Mouse (Mus musculus) lung, embryonic 16.5 days (tissue): Measurements from ENCODE around the gene Mad1l1. TPM values are rescaled to one million over a fixed set of nuclear protein-coding genes. Genes with fewer than 3 reads are reported as not detected.
A peak's percentile ranks its signal among the peaks of the same experiment; 100 is the strongest.

Source experiments
- ATAC-seq: fragments of 200-750 bp; cut with Nextera tagmentation; 2 replicates; pipeline ENCODE4 v1.8.0; 2017; ENCODE audit warnings: low read depth, mild to moderate bottlenecking, moderate library complexity
- H3K27ac ChIP-seq: fragments of 300-500 bp; sonication (generic); 2 replicates; pipeline ENCODE4 v1.5.1; 2014; ENCODE audit warnings: mild to moderate bottlenecking, control low read depth, low read length
- H3K27me3 ChIP-seq: fragments of 300-500 bp; sonication (generic); 2 replicates; pipeline ENCODE4 v1.6.1; 2014; ENCODE audit warnings: low read depth, low read length, mixed read lengths; ENCODE audit not compliant: control insufficient read depth, insufficient read depth
- H3K36me3 ChIP-seq: fragments of 300-500 bp; sonication (generic); 2 replicates; pipeline ENCODE4 v1.6.1; 2014; ENCODE audit warnings: low read length; ENCODE audit not compliant: control insufficient read depth, insufficient read depth
- H3K4me1 ChIP-seq: fragments of 300-500 bp; sonication (generic); replicated peaks from 2 replicates; pipeline ENCODE4 v1.6.1; 2014; ENCODE audit warnings: low read length, mixed read lengths; ENCODE audit not compliant: control insufficient read depth, insufficient read depth
- H3K4me2 ChIP-seq: fragments of 300-500 bp; sonication (generic); 2 replicates; pipeline ENCODE4 v1.6.1; 2014; ENCODE audit warnings: low read depth, low read length, control low read depth
- H3K4me3 ChIP-seq: fragments of 300-500 bp; sonication (generic); 2 replicates; pipeline ENCODE4 v1.5.1; 2014; ENCODE audit warnings: mild to moderate bottlenecking, low read length, control low read depth
- H3K9ac ChIP-seq: fragments of 300-500 bp; sonication (generic); 2 replicates; pipeline ENCODE4 v1.6.1; 2014; ENCODE audit warnings: low read length, control low read depth
- H3K9me3 ChIP-seq: fragments of 300-500 bp; sonication (generic); 2 replicates; pipeline ENCODE4 v1.6.1; 2016; ENCODE audit warnings: low read length; ENCODE audit not compliant: control insufficient read depth
- WGBS: fragments of 180-500 bp; shearing (Covaris S2); extraction: QIAGEN DNeasy Blood & Tissue Kit; methylation state at CpG from one replicate; pipeline ENCODE4 v1.1.7; 2014; 5-methylcytosine and 5-hydroxymethylcytosine counted together
- polyA plus RNA-seq: library from polyadenylated mRNA; unstranded; fragments of >200 nt; fragmentation: Nextera tagmentation; extraction: Ambion mirVana; gene quantifications from 2 replicates; pipeline ENCODE4 v1.2.1, GENCODE M21; 2015

The Mad1l1 gene
- polyA plus RNA-seq, 1 experiment from 2014 or later = 54.1 TPM

- H3K9ac ChIP-seq = no peak overlapping the region
- H3K4me2 ChIP-seq = no peak overlapping the region
- ATAC-seq = no peak
- no peaks in the 10 kb centered on the region for H3K9me3 ChIP-seq
- WGBS = 88% methylated on average over 7 of the region's 7 CpGs
- H3K27me3 ChIP-seq = no peaks in the 10 kb centered on the region
- H3K4me3 ChIP-seq = no peak overlapping the region
- 0 out of 2 replicates have a peak, but pooled peaks cover 3% of the 10 kb centered on the region for H3K36me3 ChIP-seq
- no peak overlapping the region for H3K27ac ChIP-seq
- H3K4me1 ChIP-seq = no peaks in the 10 kb centered on the region; the same call in 1 of the 2 replicates
These were observed 187.3 kb downstream of the Mad1l1 start for GRCm38 (mm10) chr5:140134021-140134420.

GRCm38 (mm10) chr5:140128414-140128981 lies 192.9 kb downstream of the Mad1l1 start:
- Histone ChIP-seq H3K36me3 (no peaks in the 10 kb centered on the region), H3K27ac (no peak overlapping the region), H3K9ac (no peak overlapping the region), H3K4me1 (peaks cover 6% of the 10 kb centered on the region; the same call in 1 of the 2 replicates), H3K4me3 (no peak overlapping the region), H3K4me2 (no peak overlapping the region), H3K9me3 (no peaks in the 10 kb centered on the region), H3K27me3 (no peaks in the 10 kb centered on the region)
- WGBS = 82% methylated on average over 9 of the region's 9 CpGs
- no peak for ATAC-seq

GRCm38 (mm10) chr5:140127981-140128380 lies 193.4 kb downstream of the Mad1l1 start:
- Histone ChIP-seq H3K4me3 (no peak overlapping the region), H3K27me3 (no peaks in the 10 kb centered on the region), H3K4me2 (no peak overlapping the region), H3K36me3 (no peaks in the 10 kb centered on the region), H3K4me1 (peaks cover 6% of the 10 kb centered on the region; the same call in 1 of the 2 replicates), H3K27ac (no peak overlapping the region), H3K9ac (no peak overlapping the region), H3K9me3 (no peaks in the 10 kb centered on the region)
- ATAC-seq = no peak
- 90% methylated on average over 7 of the region's 7 CpGs for WGBS

- 88% methylated on average over 1 of the region's 1 CpGs for WGBS
- Histone ChIP-seq H3K4me3 (no peak overlapping the region), H3K9ac (no peak overlapping the region), H3K27ac (no peak overlapping the region), H3K9me3 (no peaks in the 10 kb centered on the region), H3K27me3 (no peaks in the 10 kb centered on the region), H3K36me3 (no peaks in the 10 kb centered on the region), H3K4me2 (no peak overlapping the region), H3K4me1 (peaks cover 13% of the 10 kb centered on the region; the same call in 1 of the 2 replicates)
- ATAC-seq = no peak
These were observed 196.7 kb downstream of the Mad1l1 start for GRCm38 (mm10) chr5:140124626-140125025.

- Histone ChIP-seq H3K4me3 (no peak overlapping the region), H3K27me3 (no peaks in the 10 kb centered on the region), H3K4me1 (peaks cover 13% of the 10 kb centered on the region; the same call in 1 of the 2 replicates), H3K4me2 (peak overlapping the region; percentile 12; the same call in 1 of the 2 replicates), H3K9me3 (no peaks in the 10 kb centered on the region), H3K27ac (peak overlapping the region; percentile 37), H3K9ac (no peak overlapping the region), H3K36me3 (no peaks in the 10 kb centered on the region)
- WGBS = 46% methylated on average over 4 of the region's 4 CpGs
- peak; percentile 77 for ATAC-seq
These were observed 197.5 kb downstream of the Mad1l1 start for GRCm38 (mm10) chr5:140123640-140124366.

- Histone ChIP-seq H3K4me2 (peak overlapping the region; percentile 12; the same call in 1 of the 2 replicates), H3K36me3 (no peaks in the 10 kb centered on the region), H3K9ac (no peak overlapping the region), H3K27me3 (no peaks in the 10 kb centered on the region), H3K27ac (peak overlapping the region; percentile 37), H3K4me3 (no peak overlapping the region), H3K9me3 (no peaks in the 10 kb centered on the region), H3K4me1 (peaks cover 13% of the 10 kb centered on the region; the same call in 1 of the 2 replicates)
- WGBS = 37% methylated on average over 5 of the region's 5 CpGs
- peak; percentile 60 for ATAC-seq
These were observed 198.2 kb downstream of the Mad1l1 start for GRCm38 (mm10) chr5:140123194-140123593.

- no peak overlapping the region for H3K4me3 ChIP-seq
- 83% methylated on average over 3 of the region's 3 CpGs for WGBS
- ATAC-seq = no peak
These were observed 199.4 kb downstream of the Mad1l1 start for GRCm38 (mm10) chr5:140121966-140122365.

GRCm38 (mm10) chr5:140118921-140119320 lies 202.4 kb downstream of the Mad1l1 start:
- no peak for ATAC-seq
- 90% methylated on average over 3 of the region's 3 CpGs for WGBS
- H3K27ac ChIP-seq = no peak overlapping the region
- peaks cover 28% of the 10 kb centered on the region for H3K4me1 ChIP-seq
- H3K4me2 ChIP-seq = no peak overlapping the region
- no peaks in the 10 kb centered on the region for H3K27me3 ChIP-seq
- H3K9ac ChIP-seq = no peak overlapping the region
- no peak overlapping the region for H3K4me3 ChIP-seq
- H3K36me3 ChIP-seq = no peaks in the 10 kb centered on the region
- H3K9me3 ChIP-seq = no peaks in the 10 kb centered on the region

More at GRCm38 (mm10) chr5:140121966-140122365, 199.4 kb downstream of the Mad1l1 start:
- no peak overlapping the region for H3K27ac ChIP-seq
- no peaks in the 10 kb centered on the region for H3K36me3 ChIP-seq
- H3K9me3 ChIP-seq = no peaks in the 10 kb centered on the region
- no peak overlapping the region for H3K9ac ChIP-seq
- H3K4me2 ChIP-seq = no peak overlapping the region
- H3K4me1 ChIP-seq = peaks cover 13% of the 10 kb centered on the region; the same call in 1 of the 2 replicates
- no peaks in the 10 kb centered on the region for H3K27me3 ChIP-seq

- Histone ChIP-seq H3K36me3 (no peaks in the 10 kb centered on the region), H3K4me3 (no peak overlapping the region), H3K4me1 (peaks cover 27% of the 10 kb centered on the region), H3K4me2 (no peak overlapping the region), H3K9me3 (no peaks in the 10 kb centered on the region), H3K27ac (no peak overlapping the region), H3K9ac (no peak overlapping the region), H3K27me3 (no peaks in the 10 kb centered on the region)
- ATAC-seq = no peak
These were observed 203.4 kb downstream of the Mad1l1 start for GRCm38 (mm10) chr5:140117968-140118367.
